Mouse (Mus musculus) layer of hippocampus, postnatal 14 days (tissue): ENCODE data around the gene Rpl22. TPM values are rescaled to one million over a fixed set of nuclear protein-coding genes. Genes with fewer than 3 reads are reported as not detected.

Source experiments
- DNase-seq, 2 experiments: peaks; one replicate each; pipeline ENCODE4 v3.0.0; 2021 to 2022; ENCODE audit warnings: low spot score in 2 of 2, mixed read lengths in 1 of 2
- total RNA-seq, 2 experiments: library from RNA; stranded (reverse); gene quantifications; 2 replicates each; pipeline ENCODE4 v1.2.3; 2021

Rpl22 gene
- total RNA-seq, 2 experiments from 2014 or later: 227 to 233 TPM

DNA sequence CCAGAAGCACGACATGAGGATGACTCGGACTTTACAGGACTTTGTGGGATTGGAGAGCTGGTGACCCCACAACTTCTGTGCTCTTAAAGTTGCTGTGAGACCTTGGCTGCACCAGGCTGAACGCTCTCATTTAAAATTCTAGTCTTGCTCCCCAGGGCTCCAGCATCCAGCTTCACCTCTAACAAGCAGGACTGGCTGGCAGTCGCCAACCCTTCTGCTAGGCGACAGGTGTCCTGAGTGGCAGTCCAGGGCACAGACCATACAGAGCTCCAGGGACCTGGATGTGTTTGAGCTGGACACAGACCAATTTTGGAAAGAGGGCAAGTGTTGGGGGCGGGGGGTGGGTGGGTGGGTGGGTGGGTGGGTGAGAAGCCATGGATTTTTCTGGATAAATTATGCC, 12.2 kb downstream of the Rpl22 start:
- no peak for DNase-seq

DNA sequence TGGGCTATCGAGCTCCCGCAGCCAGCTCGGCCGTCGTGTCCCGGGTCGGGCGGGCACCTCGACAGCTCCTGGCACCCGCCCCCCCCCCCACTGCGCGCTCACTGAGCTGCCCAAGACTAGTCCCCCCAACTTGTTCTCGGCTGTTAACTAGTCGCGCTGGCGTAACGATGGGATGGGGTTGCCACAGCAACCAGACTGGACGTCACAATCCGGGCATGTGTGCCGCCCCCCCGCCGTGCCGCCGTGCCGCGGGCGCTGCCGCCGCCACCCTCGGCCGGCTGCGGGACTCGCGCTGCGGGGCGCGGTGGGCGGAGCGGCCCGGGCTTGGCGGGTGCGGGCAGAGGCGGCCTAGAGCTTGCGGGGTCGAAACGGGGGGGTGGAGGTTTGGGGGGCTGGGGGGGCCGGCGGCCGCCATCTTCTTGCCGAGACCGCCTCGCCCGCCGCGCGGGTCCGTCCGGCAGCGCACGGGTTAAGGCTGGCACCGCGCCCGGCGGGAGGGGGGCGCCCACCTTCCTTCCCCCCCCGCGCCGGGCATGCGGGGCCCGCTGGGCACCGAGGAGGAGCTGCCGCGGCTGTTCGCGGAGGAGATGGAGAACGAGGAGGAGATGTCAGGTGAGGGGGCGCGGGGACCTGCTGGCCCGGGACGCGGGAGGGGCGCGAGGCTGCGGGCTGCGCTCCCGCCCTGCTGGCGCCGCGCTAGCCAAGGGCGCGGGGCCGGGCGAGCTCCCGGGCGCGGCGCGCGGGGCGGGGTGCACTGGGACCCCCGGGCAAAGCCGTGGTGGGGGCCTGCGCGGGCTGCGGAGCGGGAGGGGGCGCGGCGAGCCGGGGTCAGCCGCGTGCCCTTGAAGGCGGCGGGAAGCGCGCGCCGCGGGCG, 13.1 kb downstream of the Rpl22 start, which contains the start of gene Chd5:
TSS of gene Chd5 (plus strand) at position 233 of the 874 bp plus-strand sequence.
- DNase-seq: peak; percentile 55 to 60

DNA sequence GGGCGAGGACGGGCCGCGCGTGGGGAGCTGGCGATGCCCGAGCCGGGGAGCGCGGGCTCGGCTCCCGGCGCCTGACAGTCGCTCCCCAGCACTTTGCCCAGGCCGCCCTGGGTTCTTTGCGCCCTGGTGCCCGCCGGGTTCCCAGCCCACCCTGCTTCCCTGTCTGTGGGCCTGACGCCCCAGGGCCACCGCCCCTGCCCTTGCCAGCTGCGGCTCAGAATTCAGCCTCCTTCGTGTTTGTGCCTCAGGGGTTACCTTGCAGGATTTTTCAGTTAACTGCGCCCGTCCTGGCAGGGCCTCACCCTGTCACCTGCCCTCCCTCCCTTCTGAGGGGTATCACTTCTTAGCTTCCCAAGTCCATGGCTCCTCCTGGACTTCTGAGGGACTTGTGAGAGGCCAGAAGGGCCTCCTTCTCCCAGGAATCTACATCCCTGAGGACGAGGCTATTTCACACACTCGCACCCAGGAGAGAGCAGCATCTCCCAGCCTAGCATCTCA, 13.8 kb downstream of the Rpl22 start:
- DNase-seq: no peak

DNA sequence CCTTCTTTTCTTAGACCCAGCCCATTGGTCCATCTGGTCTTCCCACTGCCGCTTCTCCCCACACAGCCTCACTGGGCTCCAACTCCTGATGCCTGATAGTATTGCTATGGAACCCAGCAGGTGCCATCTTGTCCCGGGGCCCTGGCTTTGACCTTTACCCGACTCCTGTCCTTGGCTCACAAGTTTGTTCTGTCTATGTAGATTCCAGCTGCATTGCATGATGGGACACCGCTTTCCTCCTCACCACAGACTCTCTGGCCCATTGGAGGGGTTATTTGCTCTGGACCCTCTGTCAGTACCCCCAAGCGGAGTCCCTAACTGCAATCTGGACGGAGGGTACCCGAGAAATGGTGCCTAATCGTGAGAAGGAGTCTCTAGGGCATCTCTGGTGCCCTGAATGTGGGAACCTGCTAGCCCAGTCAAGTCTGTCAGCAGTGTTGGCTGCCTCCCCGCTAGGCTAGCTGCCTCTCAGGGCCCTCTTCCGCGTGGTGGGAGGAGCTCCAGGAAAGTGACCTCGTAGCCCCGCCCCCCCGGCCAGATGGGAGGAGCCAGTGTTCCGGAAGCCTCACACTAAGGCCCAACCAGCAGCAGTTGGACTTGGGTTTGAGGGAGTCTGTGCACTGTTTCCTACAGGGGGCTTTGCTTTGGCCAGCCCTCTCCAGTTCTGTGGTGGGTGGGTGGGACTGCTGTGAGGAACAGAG, 15.2 kb downstream of the Rpl22 start:
- DNase-seq: no peak

DNA sequence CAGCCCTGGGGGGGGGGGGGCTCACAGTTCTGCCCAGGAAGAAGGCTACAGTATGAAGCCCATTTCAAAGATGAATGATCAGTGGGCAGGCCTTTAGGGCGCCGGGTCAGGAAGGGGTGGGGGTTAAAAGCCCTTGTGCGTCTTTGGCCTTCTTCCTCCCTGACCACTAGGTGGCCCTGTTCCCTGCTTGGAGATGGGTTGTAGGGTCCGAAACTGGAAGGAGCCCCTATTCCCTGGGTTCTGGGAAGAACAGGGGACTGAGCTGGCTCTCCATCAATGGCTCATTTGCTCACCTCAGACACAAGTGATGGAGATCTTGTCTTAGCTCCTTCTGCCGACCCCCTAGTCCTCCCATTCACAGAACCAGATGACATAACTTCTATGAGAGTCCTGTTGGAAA, 17.8 kb downstream of the Rpl22 start:
- no peak for DNase-seq

DNA sequence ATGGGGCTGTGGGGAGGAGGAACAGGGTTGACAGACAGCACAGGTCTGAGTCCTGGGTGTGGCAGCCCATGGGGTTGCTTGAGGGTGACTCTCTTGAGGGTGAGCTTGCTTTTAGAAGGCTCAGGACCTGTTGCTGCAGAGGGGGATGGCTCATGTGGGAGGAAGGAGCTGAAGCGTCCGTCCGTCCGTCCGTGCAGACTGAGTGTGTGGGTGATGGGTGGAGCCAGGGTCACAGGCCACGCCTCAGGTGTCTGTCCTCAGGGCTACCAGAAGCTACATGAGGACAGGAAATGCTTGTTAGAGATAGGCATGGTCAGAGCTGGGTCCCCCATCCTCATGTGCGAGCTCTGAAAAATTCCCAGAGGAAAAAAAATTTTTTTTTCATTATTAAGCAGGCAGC, 19.1 kb downstream of the Rpl22 start:
- no peak for DNase-seq

DNA sequence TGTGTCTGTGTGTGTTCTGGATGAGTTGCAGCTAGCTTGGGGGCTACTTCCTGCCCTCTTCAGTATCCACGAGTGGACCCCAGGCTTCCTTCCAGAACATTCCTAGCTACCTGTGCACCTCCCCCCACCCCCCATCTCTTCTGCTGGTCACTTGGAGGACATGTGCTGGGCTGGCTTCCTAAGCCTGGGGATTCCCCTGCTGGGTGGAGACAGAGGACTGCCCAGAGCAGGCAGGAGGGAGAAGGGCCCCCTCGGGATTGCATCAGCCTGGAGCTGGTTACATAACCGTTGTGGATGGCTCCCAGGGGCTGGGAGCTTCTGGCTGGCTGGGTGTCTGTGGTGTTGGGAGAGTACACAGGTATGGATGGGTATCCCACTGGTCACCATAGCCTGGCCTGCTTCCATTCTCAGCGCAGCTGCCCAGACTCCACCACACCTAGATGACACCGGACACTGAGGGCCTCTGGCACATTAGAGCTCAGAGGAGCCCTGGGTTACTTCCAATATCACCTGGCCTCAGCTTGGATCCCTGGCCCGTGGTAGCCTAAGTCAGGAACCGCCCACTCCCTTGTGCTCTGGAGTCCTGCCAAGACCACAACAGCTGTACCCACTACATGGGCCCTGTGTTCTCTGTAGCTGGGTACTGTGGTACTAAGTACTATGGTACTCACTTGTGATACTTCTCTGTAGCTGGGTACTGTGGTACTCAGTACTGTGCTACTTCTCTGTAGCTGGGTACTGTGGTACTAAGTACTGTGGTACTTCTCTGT, 19.8 kb downstream of the Rpl22 start:
- DNase-seq: no peak

DNA sequence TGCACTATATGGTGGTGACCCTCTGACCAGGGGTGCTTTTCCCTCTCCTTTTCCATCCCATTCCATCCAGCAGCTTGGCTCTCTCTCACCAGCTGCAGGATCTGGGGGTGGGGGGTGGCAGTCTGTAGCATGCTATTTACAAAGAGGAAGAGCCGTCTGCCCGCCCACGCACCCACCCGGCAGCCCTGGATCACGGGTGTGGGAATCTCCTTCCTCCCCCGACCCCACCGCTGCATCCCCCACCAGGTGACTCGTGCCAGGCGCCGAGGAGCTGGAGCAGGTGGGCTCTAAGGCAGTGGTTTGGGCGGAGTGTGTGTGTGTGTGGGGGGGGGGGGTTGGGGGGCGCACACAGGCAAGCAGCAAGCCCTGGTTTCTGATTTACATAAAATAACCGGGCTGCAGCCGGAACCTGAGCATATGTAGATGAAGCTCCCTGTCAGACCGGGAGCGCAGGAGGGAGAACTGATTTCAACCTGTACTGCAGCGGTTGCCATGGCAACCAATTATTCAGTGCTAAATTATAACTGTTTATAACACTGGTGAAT, 24.4 kb downstream of the Rpl22 start:
- peak; percentile 42 to 81 for DNase-seq

DNA sequence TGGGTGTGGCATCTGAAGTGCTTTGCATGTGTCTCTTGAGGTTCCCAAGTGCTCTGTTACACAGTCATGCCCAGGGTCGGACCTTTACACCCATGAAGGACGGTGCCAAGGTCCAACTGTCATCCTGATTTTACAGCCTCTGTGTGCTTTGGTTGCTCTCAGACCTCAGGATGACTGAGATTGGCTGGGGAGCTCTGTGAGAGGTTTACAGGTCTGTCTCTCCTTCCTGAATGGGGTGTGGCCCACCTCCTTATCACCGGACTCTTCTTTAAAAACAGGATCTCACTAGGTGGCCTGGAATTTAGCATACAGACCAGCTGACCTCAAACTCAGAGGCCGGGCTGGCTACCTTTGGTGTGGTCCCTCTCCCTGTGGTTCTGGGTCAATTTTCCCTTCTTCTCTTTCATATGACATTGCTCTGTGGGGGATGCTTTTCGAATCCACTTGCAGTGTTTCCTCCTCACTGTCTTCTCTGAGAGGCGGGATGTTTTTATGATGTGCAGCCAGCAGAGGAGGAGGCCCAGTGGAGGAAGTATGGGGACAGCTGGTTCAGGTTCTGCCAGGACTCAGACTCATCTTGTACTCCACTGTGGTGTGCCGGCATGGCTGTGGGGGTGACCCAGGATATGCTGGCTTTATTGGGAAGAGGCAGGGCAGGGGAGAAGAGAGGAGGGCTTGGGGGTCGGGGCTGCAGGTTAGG, 25.3 kb downstream of the Rpl22 start:
- no peak for DNase-seq

DNA sequence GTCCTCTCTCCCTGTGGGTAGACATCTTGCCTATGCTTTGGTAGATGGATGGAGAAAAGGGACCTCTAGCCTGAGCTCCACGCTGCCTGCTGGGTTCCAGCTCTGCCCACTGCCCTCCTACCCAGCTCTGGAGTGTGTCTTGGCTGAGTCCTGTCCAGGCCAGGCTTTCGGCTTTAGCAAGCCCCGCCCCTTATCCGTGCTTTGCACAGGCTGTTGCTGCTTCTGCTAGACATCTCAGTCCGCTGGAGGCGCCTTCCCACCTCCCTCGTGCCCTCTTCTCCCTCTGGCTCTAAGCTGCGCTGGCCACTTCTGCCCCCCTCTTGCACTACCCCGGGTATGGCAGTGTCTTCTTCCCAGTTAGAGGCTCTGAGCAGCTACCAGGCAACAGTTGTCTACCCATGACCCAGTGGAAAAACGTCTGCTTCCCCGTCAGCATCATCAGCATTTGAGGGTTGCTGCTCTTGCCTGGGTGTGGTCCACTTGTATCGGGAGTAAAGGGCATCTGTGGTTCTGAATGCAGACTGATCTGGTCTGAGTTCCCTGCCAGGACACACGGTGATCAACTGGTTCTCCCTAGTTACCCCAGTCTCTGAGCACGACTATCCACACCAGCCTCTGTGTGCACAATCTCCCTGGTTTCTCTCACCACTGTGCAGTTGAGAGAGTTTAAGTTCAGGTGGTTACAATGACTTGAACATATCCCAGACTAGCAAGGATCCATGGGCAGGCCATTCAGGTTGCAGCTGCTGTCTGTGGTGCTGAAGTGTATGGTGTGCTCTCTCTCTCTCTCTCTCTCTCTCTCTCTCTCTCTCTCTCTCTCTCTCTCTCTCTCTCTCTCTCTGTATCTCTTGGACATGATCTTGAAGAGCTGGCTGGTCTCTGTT, 26.1 kb downstream of the Rpl22 start:
- DNase-seq: no peak

DNA sequence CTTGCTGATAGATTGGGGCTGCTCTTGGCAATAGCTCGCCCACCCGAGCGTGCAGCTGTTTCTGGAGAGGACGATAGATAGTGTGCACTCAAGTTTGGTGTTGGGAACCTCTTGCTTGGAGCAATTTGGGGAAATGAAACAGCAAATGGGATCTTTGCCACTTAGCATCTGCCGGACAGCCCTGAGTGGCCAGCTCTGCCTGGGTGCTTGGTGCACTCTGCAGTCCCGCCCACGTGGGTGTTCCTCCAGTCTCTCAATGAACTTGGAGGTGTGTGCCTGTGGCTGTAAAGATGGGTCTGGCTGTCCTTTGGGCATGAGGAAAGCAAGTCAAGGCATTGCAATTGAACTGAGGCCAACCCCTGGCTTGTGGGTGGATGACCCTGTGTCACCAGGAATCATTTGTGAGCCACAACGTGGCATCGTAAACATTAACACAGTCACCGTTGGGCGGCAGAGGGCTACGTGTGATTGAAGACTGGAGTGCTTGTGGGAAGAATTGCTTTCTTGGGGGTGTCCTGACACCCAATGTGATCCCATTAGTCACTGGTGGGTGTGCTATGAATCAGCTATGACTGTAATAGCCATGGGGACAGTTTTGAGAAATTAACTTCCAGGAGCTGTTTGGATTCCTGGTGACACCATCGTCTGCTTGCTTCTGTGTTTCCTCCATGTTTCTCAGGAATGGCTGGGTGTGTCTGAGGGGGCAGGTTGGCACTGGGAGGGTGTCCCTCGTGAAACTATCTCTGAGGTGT, 28.5 kb downstream of the Rpl22 start:
- DNase-seq: no peak

DNA sequence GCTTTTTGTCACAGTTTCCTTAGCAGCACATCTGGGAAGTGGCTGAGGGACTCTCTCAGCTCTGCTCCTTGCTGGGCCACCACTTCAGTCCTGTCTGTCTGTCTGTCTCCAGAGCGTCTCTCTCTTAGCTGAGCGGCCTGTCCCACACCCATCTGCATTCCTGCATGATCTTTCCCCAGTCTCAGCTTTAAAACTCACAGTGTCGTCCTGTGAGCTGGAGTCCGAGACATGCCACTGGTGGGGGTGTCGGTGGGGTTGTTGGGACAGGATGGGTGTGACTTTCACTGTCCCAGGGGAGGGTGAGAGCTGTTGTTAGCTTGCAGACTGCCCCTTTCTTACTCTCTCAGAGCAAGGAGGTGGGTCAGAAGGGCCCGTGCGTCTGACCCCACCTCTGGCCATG, 30.1 kb downstream of the Rpl22 start:
- no peak for DNase-seq

DNA sequence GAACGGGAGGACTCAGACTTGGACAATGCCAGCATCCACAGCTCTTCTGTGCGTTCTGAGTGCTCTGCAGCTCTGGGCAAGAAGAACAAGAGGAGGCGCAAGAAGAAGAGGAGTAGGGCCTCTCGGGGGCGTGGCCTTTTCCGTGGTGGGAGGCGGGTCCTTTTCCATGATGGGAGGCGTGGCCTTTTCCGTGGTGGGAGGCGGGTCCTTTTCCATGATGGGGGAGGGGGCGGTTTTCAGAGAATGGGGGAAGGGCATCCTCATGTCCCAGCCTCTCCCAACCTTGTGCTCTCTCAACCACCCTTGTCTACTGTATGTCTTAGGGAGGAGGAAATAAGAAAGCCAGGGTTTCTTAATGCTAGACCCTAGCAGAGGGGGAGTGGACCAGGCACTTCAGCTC, 34.2 kb downstream of the Rpl22 start:
- no peak for DNase-seq

DNA sequence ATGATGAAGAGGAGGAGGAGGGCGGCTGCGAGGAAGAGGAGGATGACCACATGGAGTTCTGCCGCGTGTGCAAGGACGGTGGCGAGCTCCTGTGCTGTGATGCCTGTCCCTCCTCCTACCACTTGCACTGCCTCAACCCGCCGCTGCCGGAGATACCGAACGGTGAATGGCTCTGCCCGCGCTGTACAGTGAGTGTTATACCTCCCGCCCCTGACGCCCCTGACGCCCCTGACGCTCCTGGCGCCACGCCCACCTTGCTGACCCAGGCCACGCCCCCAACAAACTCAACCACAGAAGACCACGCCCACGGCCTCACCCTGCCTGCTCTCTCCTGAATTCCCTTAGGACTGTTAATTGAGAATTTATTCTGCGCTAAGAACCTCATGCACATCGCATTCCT, 35.3 kb downstream of the Rpl22 start:
- DNase-seq: no peak

DNA sequence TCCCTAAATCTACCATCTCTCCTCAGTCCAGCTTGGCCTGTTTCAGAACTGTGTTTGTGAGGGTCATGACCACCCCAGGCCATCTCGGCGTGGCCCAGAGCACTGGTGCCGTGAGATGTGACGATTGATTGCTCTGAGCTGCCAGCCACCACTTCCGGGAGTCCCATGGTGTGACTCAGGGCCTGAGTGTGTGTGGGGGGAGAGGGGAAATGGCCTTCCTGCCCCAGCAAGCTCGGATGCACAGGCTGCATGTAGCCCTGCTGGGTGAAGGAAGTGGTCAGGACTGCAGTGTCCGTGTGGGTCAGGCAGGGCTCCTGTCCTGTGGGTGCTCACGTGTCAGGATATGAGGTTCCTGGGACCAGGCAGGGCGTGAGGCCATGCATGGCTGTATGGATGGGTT, 36.6 kb downstream of the Rpl22 start:
- DNase-seq: no peak

DNA sequence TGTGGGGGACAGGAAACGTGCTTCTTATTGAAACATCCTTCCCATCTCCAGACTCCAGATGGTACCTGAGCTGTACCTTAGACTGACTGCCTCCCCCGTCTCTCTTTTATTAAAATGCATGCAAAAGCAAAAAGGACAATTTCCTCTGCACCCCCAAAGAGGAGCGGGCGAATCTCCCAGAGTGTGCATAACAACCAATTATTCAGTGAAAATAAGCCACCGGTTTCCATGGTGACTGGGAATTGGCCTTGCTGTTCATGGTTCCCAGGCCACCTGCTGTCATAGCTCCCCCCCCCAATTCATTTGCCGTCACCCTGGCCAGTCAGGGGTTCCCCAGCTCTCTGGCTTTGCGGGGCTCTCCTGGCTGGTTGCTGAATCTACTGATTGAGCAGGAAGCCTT, 39.7 kb downstream of the Rpl22 start:
- DNase-seq: peak in 1 of 2 experiments; percentile 59

DNA sequence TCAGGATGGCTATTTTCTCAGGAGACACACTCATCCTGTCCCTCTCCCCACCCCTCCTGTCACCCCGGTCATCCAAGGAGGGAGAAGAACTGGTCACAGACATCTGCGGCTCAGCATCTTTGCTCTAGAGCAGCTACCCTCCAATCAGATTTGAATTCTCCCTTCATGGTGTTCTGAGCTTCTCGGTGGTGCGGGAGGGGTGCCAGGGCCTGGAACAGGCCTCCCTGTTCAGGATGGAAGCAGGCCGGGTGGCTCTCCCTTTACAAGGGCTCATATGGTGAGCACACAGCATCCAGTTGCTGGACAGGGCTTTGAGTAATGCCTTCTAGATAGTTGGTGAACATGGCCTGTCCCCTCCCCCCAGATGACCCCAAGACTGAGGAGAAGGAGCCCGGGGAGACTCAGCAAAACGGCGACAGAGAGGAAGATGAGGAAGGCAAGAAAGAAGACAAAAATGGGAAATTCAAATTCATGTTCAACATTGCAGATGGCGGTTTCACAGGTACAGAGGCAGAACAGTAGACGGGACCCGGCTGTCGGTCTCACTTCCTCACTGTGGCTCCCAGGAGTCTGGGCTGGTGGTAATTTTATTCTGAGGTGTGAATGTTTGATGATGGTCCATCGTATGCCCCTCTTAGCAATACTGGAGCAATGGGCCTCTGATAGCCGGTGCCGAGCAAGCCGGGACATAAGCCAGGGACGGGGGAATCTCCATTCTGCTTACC, 57.1 kb downstream of the Rpl22 start:
- no peak for DNase-seq
